Mouse (Mus musculus): ENCODE measurements around the gene AC140267.1.

GRCm38 (mm10) chr15:80278121-80278759 lies 42.6 kb downstream of the AC140267.1 start:
- no peak for TF ChIP-seq EP300 (IDR thresholded peaks at IDR 0.05; ENCODE audit: low read depth)
- no peak for TF ChIP-seq CTCF (IDR thresholded peaks at IDR 0.05; ENCODE audit: low read depth)
